Mouse (Mus musculus): ENCODE measurements at regions not wholly inside any gene's neighbourhood (a gene's known extent, or its start where the extent isn't known, plus 50 kb on each side); places are given as distances from the start of the nearest gene placed in this dataset.

DNA sequence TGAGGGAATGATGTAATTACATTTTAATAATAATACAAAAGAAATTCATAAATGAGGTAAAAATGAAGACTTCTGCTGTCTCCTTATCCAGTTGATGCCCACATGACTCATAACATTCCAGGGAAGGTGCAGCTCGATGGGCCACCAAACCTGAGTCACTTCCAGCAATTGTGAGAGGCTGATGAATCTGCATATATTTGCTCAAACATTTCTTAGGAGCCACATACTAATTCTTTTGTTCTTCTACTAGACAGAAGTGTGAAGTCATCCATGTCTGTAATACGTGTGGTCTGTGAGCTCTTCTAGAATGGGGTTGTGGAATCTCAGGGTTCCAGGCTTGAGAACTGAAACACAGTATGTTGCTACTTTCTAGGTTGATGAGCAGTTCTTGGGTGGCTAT lies 180.1 kb upstream of the Egfl6 start:
- Histone ChIP-seq H3K4me3 (no peak overlapping the region), H3K27ac (no peak overlapping the region)
- intact Hi-C loops (cut with DNase I), result no loop called here
- DNase-seq, result no peak
- TF ChIP-seq CTCF (IDR thresholded peaks at IDR 0.05), result no peak

- DNase-seq, result no peak
- intact Hi-C loops (cut with DNase I), result no loop called here
- H3K4me3 ChIP-seq, result no peak overlapping the region
- no peak overlapping the region for H3K27ac ChIP-seq
- TF ChIP-seq CTCF (IDR thresholded peaks at IDR 0.05), result no peak
Observed at GRCm38 (mm10) chrX:166762098-166762497, 176.6 kb upstream of the Egfl6 start.

GRCm38 (mm10) chrX:166757152-166757551 lies 171.6 kb upstream of the Egfl6 start:
- no peak for TF ChIP-seq CTCF (IDR thresholded peaks at IDR 0.05)
- no peak overlapping the region for H3K27ac ChIP-seq
- intact Hi-C loops (cut with DNase I), result no loop called here
- DNase-seq, result no peak
- H3K4me3 ChIP-seq, result no peak overlapping the region

DNA sequence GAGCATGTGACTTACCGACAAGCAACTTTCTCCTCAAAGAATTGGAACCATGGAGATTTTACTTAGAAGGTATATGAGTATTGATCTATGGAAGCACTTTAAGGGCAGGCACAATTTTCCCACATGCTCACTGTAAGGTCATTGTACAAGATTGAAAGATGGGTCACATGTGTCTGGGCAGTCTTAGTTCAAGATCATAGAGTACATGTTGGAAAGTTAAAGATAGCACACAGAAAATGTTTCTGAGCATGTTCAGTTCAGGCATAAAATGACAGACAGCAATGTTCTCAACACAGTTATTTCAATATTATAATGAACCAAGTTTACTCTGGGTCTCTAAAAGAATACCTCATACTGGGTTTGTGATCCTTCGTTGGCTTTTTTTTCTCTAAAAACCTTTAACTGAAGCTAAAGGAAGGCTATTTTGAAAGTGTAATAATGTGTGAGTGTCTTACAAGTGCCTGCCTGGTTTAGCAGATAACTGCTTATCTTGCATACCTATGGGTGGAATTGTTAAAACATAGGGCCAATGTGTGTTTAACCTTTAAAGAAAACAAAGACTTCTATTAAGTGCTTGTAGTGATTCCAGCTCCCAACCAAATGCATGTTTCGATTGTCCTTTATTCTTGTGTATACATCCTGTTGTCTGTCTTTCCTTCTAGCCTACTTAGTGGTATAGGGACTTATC lies 169.6 kb upstream of the Egfl6 start:
- no peak for TF ChIP-seq CTCF (IDR thresholded peaks at IDR 0.05)
- no peak for DNase-seq
- intact Hi-C loops (cut with DNase I), result no loop called here

DNA sequence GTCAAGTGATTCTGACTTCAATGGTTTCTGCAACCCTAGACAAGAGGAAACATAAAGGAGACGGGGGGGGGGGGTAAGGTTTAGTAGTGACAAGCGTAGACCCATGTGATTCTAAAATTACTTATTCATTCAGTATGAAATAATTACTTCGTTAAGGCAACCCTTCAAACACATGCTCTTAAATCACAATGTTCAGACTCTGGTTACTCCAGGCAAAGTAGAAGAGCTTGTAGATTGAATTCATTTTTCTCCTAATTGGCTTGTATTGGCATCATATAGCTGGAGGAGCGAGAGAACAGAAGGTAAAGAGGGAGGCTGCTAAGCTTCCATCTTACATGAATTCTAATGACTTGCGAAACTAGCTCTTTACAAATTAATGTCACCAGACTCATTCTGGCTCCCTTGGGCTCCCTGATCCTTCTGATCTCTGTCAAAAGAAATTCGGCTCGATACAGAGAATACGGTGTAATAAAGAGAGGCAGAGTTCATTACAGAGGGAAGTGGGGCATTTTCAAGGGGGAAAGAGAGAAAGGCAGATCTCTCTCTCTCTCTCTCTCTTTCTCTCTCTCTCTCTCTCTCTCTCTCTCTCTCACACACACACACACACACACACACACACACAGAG lies 163.6 kb upstream of the Egfl6 start:
- no peak for TF ChIP-seq CTCF (IDR thresholded peaks at IDR 0.05)
- H3K4me3 ChIP-seq, result no peak overlapping the region
- DNase-seq, result no peak
- H3K27ac ChIP-seq, result no peak overlapping the region
- intact Hi-C loops (cut with DNase I), result no loop called here

More for the DNA sequence above, 169.6 kb upstream of the Egfl6 start:
- no peak overlapping the region for H3K4me3 ChIP-seq
- H3K27ac ChIP-seq, result no peak overlapping the region

DNA sequence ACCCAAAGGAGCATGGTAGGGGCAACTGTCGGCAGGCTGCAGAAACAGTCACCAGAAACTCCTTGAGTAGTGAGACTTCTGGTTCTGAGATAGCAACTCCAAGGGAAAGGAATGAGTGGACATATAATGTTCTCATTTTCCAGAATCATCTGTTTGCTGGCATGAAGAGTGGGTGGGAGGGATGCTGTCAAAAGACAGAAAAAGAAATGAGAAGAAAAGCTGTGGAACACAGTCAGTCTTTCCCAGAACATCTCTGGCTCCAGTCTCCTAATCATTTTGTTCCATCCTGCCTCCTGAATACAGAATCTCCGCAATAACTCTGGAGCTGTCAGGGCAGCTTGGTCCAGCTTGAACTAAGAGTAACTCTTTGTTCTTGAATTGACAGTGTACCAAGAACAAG lies 145.8 kb upstream of the Egfl6 start:
- Histone ChIP-seq H3K4me3 (no peak overlapping the region), H3K27ac (no peak overlapping the region)
- no peak for DNase-seq
- intact Hi-C loops (cut with DNase I), result no loop called here
- TF ChIP-seq CTCF (IDR thresholded peaks at IDR 0.05), result no peak

DNA sequence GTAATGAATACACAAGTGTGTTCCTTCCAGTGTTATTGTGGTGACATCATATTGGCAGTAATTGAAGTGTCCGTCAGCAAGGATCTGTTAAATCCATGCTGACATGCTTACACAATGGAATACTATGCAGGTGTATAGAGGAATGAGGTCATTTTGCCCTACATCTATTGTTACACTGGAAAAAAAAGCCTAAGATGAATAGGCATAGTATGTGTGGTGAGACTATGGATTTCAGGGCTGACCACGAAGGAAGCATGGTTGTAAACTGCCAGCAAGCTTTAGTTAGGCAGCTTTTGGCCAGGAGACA lies 143.1 kb upstream of the Egfl6 start:
- DNase-seq, result no peak
- intact Hi-C loops (cut with DNase I), result no loop called here
- Histone ChIP-seq H3K4me3 (no peak overlapping the region), H3K27ac (no peak overlapping the region)
- TF ChIP-seq CTCF (IDR thresholded peaks at IDR 0.05), result no peak

DNA sequence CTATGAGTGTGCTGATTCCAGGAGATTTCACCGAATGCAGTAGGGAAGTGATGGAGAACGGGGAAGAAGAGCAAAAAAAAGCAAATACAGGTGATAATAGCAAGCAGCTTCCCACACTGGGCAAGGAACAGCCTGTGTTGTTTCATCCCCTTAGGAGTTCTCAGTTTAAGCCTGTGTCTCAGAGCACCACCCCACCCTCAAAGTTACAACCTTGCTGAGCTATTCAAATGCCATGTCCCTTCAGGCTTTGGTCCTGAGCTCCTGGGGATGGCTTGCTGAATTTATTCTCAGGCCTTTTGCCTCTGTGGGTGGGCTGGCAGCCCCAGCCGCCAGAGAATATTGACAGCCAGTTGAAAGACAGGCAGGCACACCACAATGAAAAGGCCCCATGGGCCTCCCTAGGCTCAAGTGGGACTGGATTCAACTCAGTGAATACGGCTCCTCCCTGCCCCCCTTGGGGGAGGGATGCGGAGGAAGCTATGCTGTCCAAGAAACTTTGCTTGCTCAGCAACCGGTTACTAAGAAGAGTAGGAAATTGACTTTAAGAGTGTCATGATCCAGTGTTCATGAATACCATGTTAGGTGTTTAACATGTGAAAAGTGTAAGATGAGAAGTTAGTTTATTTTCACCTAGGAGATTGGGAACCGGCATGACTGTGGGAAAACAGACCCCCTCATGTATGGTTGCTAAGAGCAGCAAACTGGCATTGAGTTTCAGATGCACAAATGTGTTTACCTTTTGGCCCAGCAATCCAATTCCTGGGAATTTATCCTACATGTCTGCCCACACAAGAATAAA lies 142.5 kb upstream of the Egfl6 start:
- no peak overlapping the region for H3K27ac ChIP-seq
- no peak overlapping the region for H3K4me3 ChIP-seq
- TF ChIP-seq CTCF (IDR thresholded peaks at IDR 0.05), result no peak
- no peak for DNase-seq
- intact Hi-C loops (cut with DNase I), result no loop called here

- H3K4me3 ChIP-seq, result no peak overlapping the region
- intact Hi-C loops (cut with DNase I), result no loop called here
- no peak for DNase-seq
- no peak overlapping the region for H3K27ac ChIP-seq
- no peak for TF ChIP-seq CTCF (IDR thresholded peaks at IDR 0.05)
Observed at GRCm38 (mm10) chrX:166725761-166726503, 140.4 kb upstream of the Egfl6 start.

- TF ChIP-seq CTCF (IDR thresholded peaks at IDR 0.05), result no peak
- H3K27ac ChIP-seq, result no peak overlapping the region
- intact Hi-C loops (cut with DNase I), result no loop called here
- no peak for DNase-seq
- no peak overlapping the region for H3K4me3 ChIP-seq
Observed at GRCm38 (mm10) chrX:166718075-166718474, 132.6 kb upstream of the Egfl6 start.

DNA sequence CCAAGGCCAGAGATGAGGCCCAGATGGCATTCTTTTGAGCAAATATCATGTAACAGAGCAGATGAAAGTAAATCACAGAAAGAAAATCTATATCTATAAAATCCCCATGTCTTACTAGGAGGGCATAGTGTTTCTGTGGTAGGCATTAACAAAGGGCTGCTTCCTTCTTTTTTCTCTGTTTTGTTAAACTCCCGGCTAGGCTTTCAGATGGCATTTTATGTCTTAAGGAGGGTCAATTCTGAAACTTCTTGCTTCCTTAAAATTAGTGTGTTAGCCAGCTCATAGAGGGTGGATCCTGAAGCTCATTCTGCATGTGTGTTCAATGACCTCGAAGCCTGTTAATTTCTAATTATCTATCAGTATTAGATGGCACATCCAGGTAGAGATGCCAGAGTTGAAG lies 123.8 kb upstream of the Egfl6 start:
- intact Hi-C loops (cut with DNase I), result no loop called here
- H3K4me3 ChIP-seq, result no peak overlapping the region
- TF ChIP-seq CTCF (IDR thresholded peaks at IDR 0.05), result no peak
- DNase-seq, result no peak
- H3K27ac ChIP-seq, result no peak overlapping the region

DNA sequence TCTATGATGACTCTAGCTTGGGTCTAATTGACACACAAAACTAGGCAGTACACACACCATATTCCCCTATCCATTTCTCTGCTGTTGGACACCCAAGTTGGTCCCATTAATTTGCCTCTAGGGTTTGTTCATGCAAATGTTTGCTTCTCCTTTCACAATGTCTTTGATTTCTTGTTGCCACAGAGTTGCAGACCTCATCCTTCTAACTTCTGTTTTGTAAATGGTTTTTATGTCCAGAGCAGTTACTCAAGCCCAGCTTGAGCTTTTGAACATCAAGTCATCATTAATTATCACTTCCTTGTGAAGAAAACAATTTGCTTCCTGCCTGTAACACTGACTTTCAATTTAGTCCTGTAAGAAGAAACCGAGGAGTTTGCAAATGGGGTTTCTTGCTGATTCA lies 122.6 kb upstream of the Egfl6 start:
- intact Hi-C loops (cut with DNase I), result no loop called here
- no peak overlapping the region for H3K27ac ChIP-seq
- TF ChIP-seq CTCF (IDR thresholded peaks at IDR 0.05), result no peak
- no peak overlapping the region for H3K4me3 ChIP-seq
- no peak for DNase-seq

GRCm38 (mm10) chrX:166707029-166707428 lies 121.5 kb upstream of the Egfl6 start:
- TF ChIP-seq CTCF (IDR thresholded peaks at IDR 0.05), result no peak
- DNase-seq, result no peak
- intact Hi-C loops (cut with DNase I), result no loop called here
- no peak overlapping the region for H3K27ac ChIP-seq
- H3K4me3 ChIP-seq, result no peak overlapping the region
